Mouse (Mus musculus) heart, embryonic 15.5 days (tissue): ENCODE measurements around the gene Rnf31. TPM values are rescaled to one million over a fixed set of nuclear protein-coding genes. Genes with fewer than 3 reads are reported as not detected.

ENCODE experiments used
- ATAC-seq: fragments of 200-750 bp; cut with Nextera tagmentation; replicated peaks from 2 replicates; pipeline ENCODE4 v1.8.0; 2017; ENCODE audit warnings: low read depth, moderate TSS enrichment; ENCODE audit not compliant: insufficient number of reproducible peaks, insufficient read depth, low FRiP score
- H3K27ac ChIP-seq: fragments of 300-500 bp; sonication (generic); 2 replicates; pipeline ENCODE4 v1.5.1; 2015; ENCODE audit warnings: mild to moderate bottlenecking, inconsistent platforms
- H3K27me3 ChIP-seq: fragments of 300-500 bp; sonication (generic); 2 replicates; pipeline ENCODE4 v1.6.1; 2015; ENCODE audit warnings: inconsistent platforms
- H3K36me3 ChIP-seq: fragments of 300-500 bp; sonication (generic); 2 replicates; pipeline ENCODE4 v1.6.1; 2015; ENCODE audit warnings: mild to moderate bottlenecking, inconsistent platforms
- H3K4me1 ChIP-seq: fragments of 300-500 bp; sonication (generic); replicated peaks from 2 replicates; pipeline ENCODE4 v1.6.1; 2015; ENCODE audit warnings: inconsistent platforms
- H3K4me2 ChIP-seq: fragments of 300-500 bp; sonication (generic); 2 replicates; pipeline ENCODE4 v1.6.1; 2015; ENCODE audit warnings: inconsistent platforms, mild to moderate bottlenecking, moderate library complexity
- H3K4me3 ChIP-seq: fragments of 300-500 bp; sonication (generic); 2 replicates; pipeline ENCODE4 v1.5.1; 2015; ENCODE audit warnings: mild to moderate bottlenecking, inconsistent platforms
- H3K9ac ChIP-seq: fragments of 300-500 bp; sonication (generic); 2 replicates; pipeline ENCODE4 v1.6.1; 2015; ENCODE audit warnings: mild to moderate bottlenecking, inconsistent platforms
- H3K9me3 ChIP-seq: fragments of 300-500 bp; sonication (generic); replicated peaks from 2 replicates; pipeline ENCODE4 v1.6.1; 2016; ENCODE audit warnings: inconsistent platforms
- WGBS: fragments of 180-500 bp; shearing (Covaris S2); methylation state at CpG from one replicate; pipeline ENCODE4 v1.1.7; 2015; ENCODE audit warnings: mixed read lengths; 5-methylcytosine and 5-hydroxymethylcytosine counted together
- polyA plus RNA-seq: library from polyadenylated mRNA; unstranded; fragments of >200 nt; fragmentation: Nextera tagmentation; extraction: Ambion mirVana; gene quantifications from 2 replicates; pipeline ENCODE4 v1.2.1, GENCODE M21; 2015

Gene Rnf31
- polyA plus RNA-seq, 1 experiment from 2014 or later, result 15.8 TPM

DNA sequence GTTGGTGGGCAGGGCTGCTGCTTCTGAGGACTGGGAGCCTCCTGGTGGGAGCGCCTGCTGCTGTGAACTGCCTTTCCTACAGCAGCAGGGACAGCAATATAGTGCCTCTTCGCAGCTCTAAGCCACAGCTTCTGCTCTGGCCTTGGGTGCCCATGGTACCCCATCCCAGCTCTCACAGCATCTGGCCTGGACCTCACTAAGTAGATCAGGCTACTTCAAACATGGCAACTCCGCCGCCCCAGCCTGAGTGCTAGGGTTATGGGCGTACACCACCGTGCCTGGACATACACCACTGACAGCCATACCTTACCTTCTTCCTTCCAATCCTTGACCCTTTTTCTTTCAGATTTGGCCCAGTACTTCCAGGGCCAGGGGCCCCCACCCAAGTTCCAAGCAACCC lies 16.8 kb downstream of the Rnf31 start:
- Histone ChIP-seq H3K9ac (no peak overlapping the region), H3K4me1 (peaks cover 23% of the 10 kb centered on the region), H3K27ac (no peak overlapping the region), H3K27me3 (no peaks in the 10 kb centered on the region), H3K4me2 (no peak overlapping the region), H3K36me3 (peaks cover 35% of the 10 kb centered on the region), H3K9me3 (no peaks in the 10 kb centered on the region), H3K4me3 (no peak overlapping the region)
- ATAC-seq, result no peak
- whole genome bisulfite sequencing, result 94% methylated on average over 6 of the region's 6 CpGs

DNA sequence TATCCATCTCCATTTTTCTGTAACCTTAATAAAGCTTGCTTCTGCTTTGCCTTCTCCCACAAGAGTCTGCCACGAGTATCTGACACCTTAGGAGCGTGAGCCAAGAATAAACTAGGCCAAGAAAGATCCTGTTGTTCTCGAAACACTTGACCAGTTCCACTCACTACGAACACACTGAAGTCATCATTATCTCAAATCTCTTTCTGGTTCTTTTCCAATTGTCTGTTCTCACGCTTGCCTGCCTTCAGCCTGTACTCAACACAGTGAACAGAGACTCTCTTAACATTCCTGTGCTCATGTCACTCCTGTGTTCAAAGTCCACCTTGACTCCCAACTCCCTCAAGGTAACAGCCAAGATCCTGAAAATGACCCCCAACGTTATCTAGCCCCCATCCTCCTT lies 21.8 kb downstream of the Rnf31 start:
- no peak for ATAC-seq
- Histone ChIP-seq H3K4me1 (peaks cover 9% of the 10 kb centered on the region), H3K27ac (0 out of 2 replicates have a peak overlapping the region, but pooled peaks have one; percentile 26), H3K27me3 (no peaks in the 10 kb centered on the region), H3K4me2 (no peak overlapping the region), H3K4me3 (no peak overlapping the region), H3K9ac (no peak overlapping the region), H3K36me3 (peaks cover 15% of the 10 kb centered on the region), H3K9me3 (no peaks in the 10 kb centered on the region)
- WGBS, result 30% methylated on average over 6 of the region's 6 CpGs

DNA sequence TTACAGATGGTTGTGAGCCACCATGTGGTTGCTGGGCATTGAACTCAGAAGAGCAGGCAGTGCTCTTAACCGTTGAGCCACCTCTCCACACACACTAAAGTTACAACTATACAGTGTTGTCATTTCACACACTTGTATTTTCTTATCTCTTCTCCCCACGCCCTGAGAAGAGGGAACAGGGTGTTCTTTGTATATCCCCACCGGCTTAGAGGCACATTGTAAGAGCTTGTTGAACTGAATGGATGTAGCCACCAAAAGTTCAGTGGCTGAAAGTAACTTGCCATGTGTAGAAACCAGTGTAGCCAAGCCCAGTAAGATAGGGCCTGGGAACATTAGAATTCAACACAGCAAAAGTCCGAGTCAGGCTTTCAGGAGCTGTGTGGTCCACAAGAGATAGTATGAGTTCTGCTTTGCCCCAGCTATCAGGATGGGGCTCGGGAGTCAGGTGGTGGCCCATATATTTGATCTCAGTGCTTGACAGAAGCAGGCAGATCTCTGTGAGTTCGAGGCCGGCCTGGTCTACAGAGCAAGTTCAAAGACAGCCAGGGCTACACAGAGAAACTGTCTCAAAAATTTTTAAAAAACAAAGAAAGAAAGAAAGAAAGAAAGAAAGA lies 23.2 kb downstream of the Rnf31 start:
- Histone ChIP-seq H3K4me1 (peaks cover 15% of the 10 kb centered on the region), H3K9ac (no peak overlapping the region), H3K27me3 (no peaks in the 10 kb centered on the region), H3K27ac (no peak overlapping the region), H3K4me2 (no peak overlapping the region), H3K36me3 (peaks cover 3% of the 10 kb centered on the region), H3K4me3 (no peak overlapping the region), H3K9me3 (no peaks in the 10 kb centered on the region)
- no peak for ATAC-seq
- 58% methylated on average over 7 of the region's 7 CpGs for WGBS

DNA sequence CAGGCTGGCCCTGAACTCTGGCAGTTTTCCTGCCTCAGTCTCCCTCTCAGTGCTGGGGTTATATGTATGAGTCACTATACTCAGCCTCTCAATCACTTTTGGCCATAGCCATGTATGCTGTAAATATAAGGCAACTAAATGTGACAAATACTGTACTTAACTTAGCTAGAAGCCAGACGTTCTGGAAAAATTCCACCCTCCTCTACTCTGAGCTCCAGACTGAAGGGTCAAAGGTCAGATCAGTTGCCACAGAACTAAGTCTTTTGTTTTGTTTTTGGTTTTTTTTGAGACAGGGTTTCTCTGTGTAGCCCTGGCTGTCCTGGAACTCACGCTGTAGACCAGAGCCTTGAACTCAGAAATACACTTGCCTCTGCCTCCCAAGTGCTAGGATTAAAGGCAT lies 24.4 kb downstream of the Rnf31 start:
- Histone ChIP-seq H3K9ac (no peak overlapping the region), H3K27ac (no peak overlapping the region), H3K36me3 (no peaks in the 10 kb centered on the region), H3K27me3 (no peaks in the 10 kb centered on the region), H3K4me2 (no peak overlapping the region), H3K4me3 (no peak overlapping the region), H3K9me3 (no peaks in the 10 kb centered on the region), H3K4me1 (peaks cover 15% of the 10 kb centered on the region)
- ATAC-seq, result no peak
- 58% methylated on average over 2 of the region's 2 CpGs for WGBS

DNA sequence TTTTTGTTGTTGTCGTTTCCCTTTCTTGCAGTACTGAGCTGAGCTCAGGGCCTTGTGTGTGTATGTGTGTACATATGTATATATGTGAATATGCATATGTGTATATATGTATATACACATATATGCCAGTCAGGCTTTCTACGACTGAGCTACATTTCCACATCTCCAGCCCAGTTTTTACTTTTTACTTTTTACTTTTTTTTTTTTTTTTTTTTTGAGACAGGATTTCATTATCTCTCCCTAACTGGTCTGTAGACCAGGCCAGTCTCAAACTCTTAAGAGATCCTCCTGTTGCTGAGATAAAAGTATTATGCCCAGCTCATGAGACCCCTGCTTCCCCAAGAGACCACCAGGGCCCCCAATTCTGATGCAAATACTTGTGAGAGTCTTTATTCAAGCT lies 25.3 kb downstream of the Rnf31 start:
- Histone ChIP-seq H3K9me3 (no peaks in the 10 kb centered on the region), H3K36me3 (no peaks in the 10 kb centered on the region), H3K27ac (no peak overlapping the region), H3K9ac (no peak overlapping the region), H3K4me2 (no peak overlapping the region), H3K4me3 (no peak overlapping the region), H3K27me3 (no peaks in the 10 kb centered on the region), H3K4me1 (peaks cover 15% of the 10 kb centered on the region)
- WGBS, result 82% methylated on average over 2 of the region's 2 CpGs
- ATAC-seq, result no peak

DNA sequence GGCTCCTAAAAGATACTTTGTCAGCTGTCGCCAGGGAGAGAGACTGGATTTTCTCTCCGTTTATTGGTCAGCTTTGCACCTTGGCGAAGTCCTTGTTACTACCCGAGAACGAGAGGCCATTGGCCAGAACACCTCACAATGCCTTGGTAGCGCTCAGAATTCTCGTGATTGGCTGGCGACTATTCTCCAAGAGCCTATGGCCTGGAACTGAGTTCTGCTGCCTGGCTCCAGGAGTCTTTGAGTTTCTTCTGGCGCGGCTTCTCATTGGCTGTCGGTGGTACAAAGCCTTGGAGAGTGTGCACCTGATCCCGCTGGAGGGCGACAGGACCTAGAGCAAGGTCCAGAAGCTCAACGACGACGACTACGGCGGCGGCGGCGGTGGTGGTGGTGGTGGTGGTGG lies 26.3 kb downstream of the Rnf31 start, which contains the start of gene Rec8:
Gene Rec8 (plus strand): TSS at position 216 of the 400 bp plus-strand sequence.
- Histone ChIP-seq H3K27ac (no peak within 1 kb of the TSS), H3K4me3 (peak within 1 kb of the TSS; percentile 32), H3K9me3 (no peaks in the 10 kb centered on the region), H3K27me3 (no peaks in the 10 kb centered on the region), H3K36me3 (no peaks in the 10 kb centered on the region), H3K9ac (peak within 1 kb of the TSS; percentile 29; the same call in 1 of the 2 replicates), H3K4me1 (peaks cover 10% of the 10 kb centered on the region), H3K4me2 (peak within 1 kb of the TSS; percentile 56)
- peak; percentile 83 for ATAC-seq
- 15% methylated on average over 21 of the region's 21 CpGs for WGBS

DNA sequence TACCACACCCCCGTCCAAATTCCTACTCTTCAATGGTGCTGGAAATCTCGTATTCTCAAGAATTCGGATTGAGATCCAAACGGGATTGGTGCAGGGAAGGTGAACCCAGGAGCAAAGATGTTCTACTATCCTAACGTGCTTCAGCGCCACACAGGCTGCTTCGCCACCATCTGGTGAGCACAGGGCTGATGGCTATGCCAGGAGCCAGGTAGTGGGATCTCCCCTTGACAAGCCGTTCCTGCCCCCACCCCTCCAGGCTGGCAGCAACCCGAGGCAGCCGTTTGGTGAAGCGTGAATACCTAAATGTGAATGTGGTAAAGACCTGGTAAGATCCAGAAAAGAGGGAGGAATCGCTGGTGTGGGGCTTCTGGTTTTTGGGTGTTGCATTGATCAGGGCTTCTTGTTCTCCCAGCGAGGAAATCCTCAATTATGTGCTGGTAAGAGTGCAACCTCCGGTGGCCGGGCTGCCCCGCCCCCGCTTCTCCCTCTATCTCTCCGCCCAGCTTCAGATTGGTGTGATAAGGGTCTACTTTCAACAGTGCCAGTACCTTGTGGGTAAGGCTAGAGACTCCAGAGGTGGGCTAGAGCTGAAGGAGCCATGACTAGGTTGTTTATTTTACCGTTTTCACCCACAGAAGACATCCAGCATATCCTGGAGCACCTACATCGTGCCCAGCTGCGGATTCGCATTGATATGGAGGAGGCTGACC lies 27.1 kb downstream of the Rnf31 start:
- no peaks in the 10 kb centered on the region for H3K27me3 ChIP-seq
- no peaks in the 10 kb centered on the region for H3K36me3 ChIP-seq
- H3K9ac ChIP-seq, result peak overlapping the region; percentile 29; the same call in 1 of the 2 replicates
- H3K27ac ChIP-seq, result no peak overlapping the region
- H3K4me3 ChIP-seq, result peak overlapping the region; percentile 32
- H3K4me1 ChIP-seq, result peaks cover 8% of the 10 kb centered on the region
- no peaks in the 10 kb centered on the region for H3K9me3 ChIP-seq
- no peak for ATAC-seq
- 31% methylated on average over 22 of the region's 22 CpGs for WGBS
- H3K4me2 ChIP-seq, result peak overlapping the region; percentile 56

DNA sequence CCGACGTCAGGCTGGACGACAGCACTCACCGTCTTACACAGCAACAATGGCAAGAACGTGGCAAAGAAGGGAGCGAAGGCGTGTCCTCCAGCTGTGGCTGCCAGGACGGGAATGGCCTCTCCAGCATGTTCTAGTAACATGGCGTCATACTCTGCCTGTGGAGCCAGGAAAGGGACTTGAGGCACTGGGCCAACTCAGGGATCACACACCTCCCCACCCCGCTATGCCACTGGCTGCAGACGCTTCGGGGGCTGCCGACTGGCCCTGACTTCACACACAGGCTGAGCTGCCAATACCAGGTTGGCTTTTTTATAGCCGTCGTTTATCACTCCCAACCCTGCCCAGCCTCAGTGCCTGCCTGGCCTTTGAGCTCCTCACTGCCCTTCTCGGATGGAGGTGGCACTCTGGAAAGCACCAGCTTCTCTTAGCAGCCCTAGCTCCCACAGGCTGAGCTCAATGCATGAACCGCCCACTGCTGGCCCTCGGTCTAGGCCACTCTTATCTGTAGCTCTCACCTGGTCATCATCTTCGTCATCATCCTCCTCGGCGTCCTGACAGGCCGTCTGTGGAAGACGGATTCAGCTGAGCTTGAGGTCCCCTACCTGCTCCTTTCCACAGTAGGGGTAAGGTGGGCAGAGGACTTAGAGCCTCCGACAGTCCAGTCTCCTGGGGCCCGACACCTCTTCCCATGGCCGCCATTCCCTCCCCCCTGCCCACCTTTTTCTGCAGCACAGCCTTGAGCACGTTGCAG lies 36.7 kb downstream of the Rnf31 start:
- Histone ChIP-seq H3K4me2 (no peak overlapping the region), H3K9me3 (no peaks in the 10 kb centered on the region), H3K36me3 (peaks cover 85% of the 10 kb centered on the region), H3K4me1 (0 out of 2 replicates have a peak, but pooled peaks cover 4% of the 10 kb centered on the region), H3K9ac (no peak overlapping the region), H3K4me3 (no peak overlapping the region), H3K27ac (no peak overlapping the region), H3K27me3 (no peaks in the 10 kb centered on the region)
- no peak for ATAC-seq
- WGBS, result 85% methylated on average over 27 of the region's 27 CpGs

DNA sequence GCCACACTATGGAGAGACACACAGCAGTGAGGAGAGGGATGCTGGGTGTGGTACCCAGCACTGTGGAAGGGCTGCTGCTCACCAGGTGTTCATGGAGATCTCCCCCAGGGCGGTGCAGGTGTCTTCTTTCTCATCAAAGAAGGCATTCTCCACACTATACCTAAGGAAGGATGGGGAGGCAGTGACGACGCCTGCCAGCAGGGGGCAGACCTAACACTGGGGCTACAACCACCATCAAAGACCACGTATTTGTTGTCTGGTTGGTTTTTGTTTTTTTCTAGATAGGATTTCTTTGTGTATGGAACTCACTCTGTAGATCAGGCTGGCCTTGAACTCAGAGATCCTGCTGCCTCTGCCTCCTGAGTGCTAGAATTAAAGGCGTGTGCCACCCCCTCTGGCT lies 37.8 kb downstream of the Rnf31 start:
- Histone ChIP-seq H3K4me3 (no peak overlapping the region), H3K27me3 (no peaks in the 10 kb centered on the region), H3K27ac (no peak overlapping the region), H3K36me3 (peaks cover 95% of the 10 kb centered on the region), H3K4me1 (peaks cover 9% of the 10 kb centered on the region; the same call in 1 of the 2 replicates), H3K9ac (no peak overlapping the region), H3K9me3 (no peaks in the 10 kb centered on the region), H3K4me2 (no peak overlapping the region)
- WGBS, result 57% methylated on average over 5 of the region's 5 CpGs
- no peak for ATAC-seq

DNA sequence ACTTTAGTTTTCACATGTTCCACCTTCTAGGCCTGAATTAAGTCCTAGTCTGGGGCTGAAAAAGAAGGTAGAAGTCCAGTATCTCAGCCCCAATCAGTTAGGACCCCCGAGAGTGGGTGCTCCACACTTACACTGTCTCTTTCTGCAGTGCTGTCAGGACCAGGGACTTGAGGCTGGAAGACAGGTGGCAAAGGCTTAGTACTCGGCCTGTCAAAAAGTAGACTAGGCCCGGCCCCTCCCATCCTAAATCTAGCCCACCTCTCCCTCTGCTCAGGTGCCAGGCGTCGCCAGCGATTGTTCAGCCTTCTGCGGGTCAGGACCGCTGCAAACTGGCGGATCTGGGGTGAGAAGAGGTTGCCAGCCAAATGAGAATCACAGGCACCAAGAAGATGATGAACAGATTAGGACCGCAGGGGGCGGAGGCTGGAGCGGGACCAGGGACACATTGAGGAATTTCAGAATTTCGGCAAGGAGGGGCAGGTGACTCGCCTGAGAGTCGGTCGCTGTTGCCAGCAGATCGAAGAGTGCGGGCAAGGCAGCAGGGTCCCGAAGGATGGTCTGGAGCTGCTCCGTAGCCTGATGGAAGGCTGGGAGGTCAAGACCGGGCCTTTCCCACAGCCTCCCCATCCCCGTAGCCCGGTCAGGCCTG lies 43.5 kb downstream of the Rnf31 start:
- Histone ChIP-seq H3K4me1 (peaks cover 20% of the 10 kb centered on the region), H3K36me3 (peaks cover 82% of the 10 kb centered on the region), H3K27ac (peak overlapping the region; percentile 76), H3K9ac (peak overlapping the region; percentile 73), H3K27me3 (no peaks in the 10 kb centered on the region), H3K4me3 (peak overlapping the region; percentile 71), H3K4me2 (peak overlapping the region; percentile 97), H3K9me3 (no peaks in the 10 kb centered on the region)
- ATAC-seq, result peak; percentile 36
- 3% methylated on average over 23 of the region's 23 CpGs for WGBS

DNA sequence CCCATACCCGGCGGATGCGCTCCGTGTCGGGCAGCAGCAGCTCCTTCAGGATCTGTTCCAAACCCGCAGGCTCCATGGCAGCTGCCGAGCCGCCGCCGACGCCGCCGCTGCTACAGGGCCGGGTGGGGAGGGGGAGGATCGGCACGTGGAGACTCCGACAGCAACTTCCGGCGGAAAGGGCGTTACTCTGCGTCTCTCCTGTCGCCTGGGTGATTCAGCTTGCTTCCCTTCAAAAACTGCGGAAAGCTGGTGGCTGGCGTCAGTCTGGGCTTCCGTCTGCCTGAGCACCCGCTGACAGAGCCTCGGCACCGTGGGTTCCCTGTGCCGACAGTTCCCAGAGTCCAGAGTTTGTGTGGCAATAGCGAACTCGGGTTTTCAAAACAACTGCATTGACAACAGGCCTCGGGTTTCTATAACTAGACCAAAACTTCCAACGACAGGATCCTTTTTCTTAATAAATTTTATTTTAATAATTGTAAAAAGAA lies 44.1 kb downstream of the Rnf31 start, which contains the start of gene Ipo4:
Gene Ipo4 (minus strand): TSS at position 435 of the 485 bp plus-strand sequence.
- H3K4me3 ChIP-seq, result peak within 1 kb of the TSS; percentile 71
- H3K9ac ChIP-seq, result peak within 1 kb of the TSS; percentile 73
- ATAC-seq, result peak; percentile 87
- no peaks in the 10 kb centered on the region for H3K27me3 ChIP-seq
- H3K4me2 ChIP-seq, result peak within 1 kb of the TSS; percentile 97
- peak within 1 kb of the TSS; percentile 76 for H3K27ac ChIP-seq
- 1% methylated on average over 33 of the region's 33 CpGs for WGBS
- H3K9me3 ChIP-seq, result no peaks in the 10 kb centered on the region
- H3K36me3 ChIP-seq, result peaks cover 81% of the 10 kb centered on the region
- H3K4me1 ChIP-seq, result peaks cover 20% of the 10 kb centered on the region
